Mouse (Mus musculus) heart, embryonic 10.5 days (tissue): Measurements from ENCODE around the gene Rpl5. TPM values are rescaled to one million over a fixed set of nuclear protein-coding genes. Genes with fewer than 3 reads are reported as not detected.
"Not testable (repeated sequence)": the region's sequence is repeated elsewhere in the genome, so short reads cannot be mapped to it uniquely, and the experiment has no call there.

Experiments used
- DNase-seq: peaks from one replicate; pipeline ENCODE4 v3.0.0-alpha.2; 2017; ENCODE audit warnings: low spot score
- H3K27ac ChIP-seq: fragments of 300-500 bp; sonication (generic); 2 replicates; pipeline ENCODE4 v1.5.1; 2016; ENCODE audit warnings: mild to moderate bottlenecking
- H3K27me3 ChIP-seq: fragments of 300-500 bp; sonication (generic); 2 replicates; pipeline ENCODE4 v1.6.1; 2016; ENCODE audit warnings: mild to moderate bottlenecking; ENCODE audit not compliant: poor library complexity, insufficient read depth, severe bottlenecking
- H3K36me3 ChIP-seq: fragments of 300-500 bp; sonication (generic); 2 replicates; pipeline ENCODE4 v1.6.1; 2016; ENCODE audit warnings: mild to moderate bottlenecking, moderate library complexity
- H3K4me1 ChIP-seq: fragments of 300-500 bp; sonication (generic); 2 replicates; pipeline ENCODE4 v1.6.1; 2016; ENCODE audit warnings: mild to moderate bottlenecking
- H3K4me3 ChIP-seq: fragments of 300-500 bp; sonication (generic); 2 replicates; pipeline ENCODE4 v1.5.1; 2016; ENCODE audit warnings: mild to moderate bottlenecking, moderate library complexity
- H3K9me3 ChIP-seq: fragments of 300-500 bp; sonication (generic); 2 replicates; pipeline ENCODE4 v1.6.1; 2016; ENCODE audit warnings: mild to moderate bottlenecking, moderate library complexity
- WGBS: fragments of 180-500 bp; shearing (Covaris S2); methylation state at CpG from one replicate; pipeline ENCODE4 v1.1.7; 2016; 5-methylcytosine and 5-hydroxymethylcytosine counted together
- polyA plus RNA-seq: library from polyadenylated mRNA; unstranded; fragments of >200 nt; fragmentation: Nextera tagmentation; extraction: Ambion mirVana; gene quantifications from 2 replicates; pipeline ENCODE4 v1.2.1, GENCODE M21; 2016

Gene Rpl5
- polyA plus RNA-seq, 1 experiment from 2014 or later: 78.8 TPM

DNA sequence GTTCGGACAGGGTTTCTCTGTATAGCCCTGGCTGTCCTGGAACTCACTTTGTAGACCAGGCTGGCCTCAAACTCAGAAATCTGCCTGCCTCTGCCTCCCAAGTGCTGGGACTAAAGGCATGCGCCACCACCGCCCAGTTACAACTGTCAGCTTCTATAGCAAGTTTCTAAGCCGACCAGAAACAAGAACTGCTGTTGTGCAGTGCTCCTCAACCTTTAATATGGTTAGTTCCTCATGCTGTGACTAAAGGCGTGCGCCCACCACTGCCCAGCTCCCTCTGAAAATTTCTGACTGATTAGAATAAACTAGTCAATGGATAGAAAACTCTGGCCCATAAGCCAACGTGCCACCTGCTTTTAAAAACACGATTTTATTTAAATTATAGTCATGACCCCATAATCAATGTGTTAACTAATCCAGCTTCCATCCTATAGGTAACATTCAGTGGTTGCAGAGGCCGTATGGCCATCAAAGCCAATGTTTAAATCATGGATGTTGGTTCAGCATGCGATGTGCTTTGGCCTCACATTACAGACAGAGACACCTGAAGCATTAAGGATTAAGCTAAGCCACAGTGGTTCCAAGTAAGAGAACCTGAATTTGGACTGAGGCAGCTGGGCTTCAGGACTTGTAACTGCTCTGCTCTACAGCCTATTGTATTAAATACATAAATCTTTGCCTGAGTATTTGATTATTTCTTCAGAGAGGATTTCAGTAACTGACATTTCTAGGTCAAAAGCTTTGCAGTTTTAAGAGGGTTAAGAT is 36.5 kb downstream of the Rpl5 start:
- Histone ChIP-seq H3K27me3 (no peaks in the 10 kb centered on the region), H3K36me3 (no peaks in the 10 kb centered on the region), H3K27ac (no peak overlapping the region), H3K4me1 (peaks cover 9% of the 10 kb centered on the region; the same call in 1 of the 2 replicates), H3K4me3 (no peak overlapping the region), H3K9me3 (no peaks in the 10 kb centered on the region)
- DNase-seq: no peak
- WGBS: 87% methylated on average over 10 of the region's 10 CpGs

DNA sequence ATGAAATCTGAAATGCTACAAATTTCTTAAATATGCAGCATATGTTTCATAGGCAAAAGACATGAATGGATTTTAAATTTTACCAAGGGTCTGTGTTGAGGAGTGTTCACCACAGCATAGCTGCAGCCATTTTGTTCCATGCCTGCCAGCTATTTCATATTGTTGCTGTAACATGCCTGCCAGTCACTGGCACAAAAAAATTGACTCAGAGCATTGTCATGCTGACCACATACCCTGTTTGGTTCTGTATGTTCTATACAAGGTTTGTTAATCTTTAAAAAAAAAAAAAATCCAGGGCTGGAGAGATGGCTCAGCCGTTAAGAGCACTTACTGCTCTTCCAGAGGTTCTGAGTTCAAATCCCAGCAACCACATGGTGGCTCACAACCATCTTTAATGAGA is 38.2 kb downstream of the Rpl5 start:
- 88% methylated on average over 1 of the region's 1 CpGs for WGBS
- H3K4me1 ChIP-seq, H3K4me3 ChIP-seq, H3K9me3 ChIP-seq, H3K27ac ChIP-seq, H3K27me3 ChIP-seq, DNase-seq, H3K36me3 ChIP-seq: not testable (repeated sequence)

DNA sequence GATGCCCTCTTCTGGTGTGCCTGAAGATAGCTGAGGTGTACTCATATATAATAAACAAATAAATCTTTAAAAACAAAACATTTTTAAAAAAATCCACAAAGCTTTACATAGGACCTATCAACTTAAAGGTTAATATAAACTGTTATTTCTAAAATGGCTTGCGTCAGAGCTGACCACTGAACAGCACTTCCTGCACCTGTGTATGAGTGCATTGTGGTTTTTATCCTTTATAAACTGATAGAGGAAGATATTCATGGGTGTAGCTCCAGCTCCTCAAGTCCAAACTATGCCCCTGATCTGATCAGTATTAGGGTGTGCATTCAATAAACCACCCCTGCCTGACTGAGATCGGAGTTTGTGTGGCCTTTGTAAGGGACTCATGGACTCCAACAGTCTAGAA is 38.6 kb downstream of the Rpl5 start:
- Histone ChIP-seq H3K36me3 (no peaks in the 10 kb centered on the region), H3K27ac (no peak overlapping the region), H3K9me3 (no peaks in the 10 kb centered on the region), H3K4me1 (0 out of 2 replicates have a peak, but pooled peaks cover 6% of the 10 kb centered on the region), H3K27me3 (no peaks in the 10 kb centered on the region), H3K4me3 (no peak overlapping the region)
- no peak for DNase-seq
- 91% methylated on average over 2 of the region's 2 CpGs for WGBS

DNA sequence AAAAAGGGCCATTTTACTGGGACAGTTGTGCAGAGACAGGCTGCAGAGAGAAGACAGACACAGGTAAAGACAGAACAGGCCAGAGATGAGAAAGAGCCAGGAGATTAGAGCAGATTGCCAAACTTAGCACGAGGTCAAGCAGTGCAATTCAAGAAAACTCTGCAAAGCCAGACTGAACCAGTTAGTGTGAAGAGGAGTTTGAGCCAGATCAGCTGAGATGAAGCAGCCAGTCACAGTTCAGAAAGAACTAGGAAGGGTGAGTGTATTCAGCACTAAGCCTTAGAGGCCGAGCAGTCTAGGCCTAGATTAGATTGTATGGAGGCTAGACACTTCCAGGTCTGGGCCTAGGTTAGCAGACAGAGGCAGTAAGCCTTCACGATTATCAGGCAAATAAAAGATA is 39.4 kb downstream of the Rpl5 start:
- H3K4me3 ChIP-seq: no peak overlapping the region
- 54% methylated on average over 3 of the region's 3 CpGs for WGBS
- no peaks in the 10 kb centered on the region for H3K27me3 ChIP-seq
- 0 out of 2 replicates have a peak, but pooled peaks cover 6% of the 10 kb centered on the region for H3K4me1 ChIP-seq
- H3K36me3 ChIP-seq: no peaks in the 10 kb centered on the region
- H3K27ac ChIP-seq: no peak overlapping the region
- DNase-seq: no peak
- H3K9me3 ChIP-seq: no peaks in the 10 kb centered on the region

DNA sequence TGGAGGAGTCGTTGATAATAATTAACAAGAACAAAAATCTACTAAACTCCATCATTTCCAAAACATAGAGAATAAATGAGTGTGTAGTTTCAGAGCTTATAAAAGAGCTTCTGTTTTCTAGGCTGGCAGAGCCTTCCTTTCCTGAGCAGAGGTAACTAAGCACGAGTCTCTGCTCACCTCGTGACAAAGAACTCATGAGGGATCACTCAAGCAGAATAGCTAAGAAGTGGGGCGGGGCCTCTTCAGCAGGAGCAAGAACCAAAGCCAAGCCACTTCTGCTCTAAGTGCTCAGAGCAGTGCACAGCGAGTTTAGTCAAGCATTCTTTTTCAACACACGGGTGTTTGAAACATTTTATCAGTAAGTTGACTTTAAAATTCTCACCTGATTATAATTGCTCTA is 40.9 kb downstream of the Rpl5 start:
- Histone ChIP-seq H3K4me1 (0 out of 2 replicates have a peak, but pooled peaks cover 6% of the 10 kb centered on the region), H3K9me3 (no peaks in the 10 kb centered on the region), H3K27ac (no peak overlapping the region), H3K27me3 (no peaks in the 10 kb centered on the region), H3K36me3 (no peaks in the 10 kb centered on the region), H3K4me3 (no peak overlapping the region)
- 56% methylated on average over 6 of the region's 6 CpGs for WGBS
- DNase-seq: no peak

DNA sequence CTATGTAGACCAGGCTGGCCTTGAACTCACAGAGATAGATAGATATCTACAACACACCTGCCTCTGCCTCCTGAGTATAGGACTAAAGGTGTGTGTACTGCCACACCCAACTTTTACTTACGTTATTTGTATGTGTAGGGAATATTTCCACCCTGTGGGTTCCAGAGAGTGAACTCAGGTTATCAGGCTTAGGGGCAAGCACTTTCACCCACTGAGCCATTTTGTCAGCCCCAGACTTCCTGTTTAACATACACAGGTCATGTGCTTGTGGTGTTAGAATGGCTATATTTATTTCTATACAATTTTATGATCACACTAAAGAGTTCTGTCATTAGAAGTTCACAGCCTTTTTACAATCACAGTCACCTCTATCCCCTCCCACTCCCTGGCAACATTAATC is 42.6 kb downstream of the Rpl5 start:
- 75% methylated on average over 1 of the region's 1 CpGs for WGBS
- no peak for DNase-seq
- Histone ChIP-seq H3K4me3 (no peak overlapping the region), H3K4me1 (0 out of 2 replicates have a peak, but pooled peaks cover 6% of the 10 kb centered on the region), H3K9me3 (no peaks in the 10 kb centered on the region), H3K36me3 (no peaks in the 10 kb centered on the region), H3K27me3 (no peaks in the 10 kb centered on the region), H3K27ac (no peak overlapping the region)

DNA sequence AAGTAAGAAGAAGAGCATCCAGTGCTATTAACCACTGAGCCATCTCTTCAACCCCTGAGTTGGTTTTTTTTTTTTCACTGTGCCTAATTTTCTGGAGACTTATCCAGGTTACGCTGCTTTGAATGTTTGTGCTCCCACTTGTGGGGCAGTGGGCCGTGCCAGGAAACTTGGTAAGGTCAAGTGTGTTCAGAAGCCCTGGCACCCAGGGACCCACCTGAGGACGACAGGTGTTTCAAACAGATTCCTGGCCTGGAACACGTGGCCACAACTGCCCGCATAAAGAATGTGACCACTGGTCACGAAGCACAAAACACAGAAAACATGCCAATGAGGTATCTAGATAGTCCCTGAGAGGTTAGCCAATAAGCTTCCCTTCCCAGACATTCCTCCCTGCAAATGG is 43.2 kb downstream of the Rpl5 start:
- 86% methylated on average over 6 of the region's 6 CpGs for WGBS
- no peaks in the 10 kb centered on the region for H3K9me3 ChIP-seq
- no peak overlapping the region for H3K4me3 ChIP-seq
- DNase-seq: no peak
- no peak overlapping the region for H3K27ac ChIP-seq
- H3K27me3 ChIP-seq: no peaks in the 10 kb centered on the region
- no peaks in the 10 kb centered on the region for H3K36me3 ChIP-seq
- 0 out of 2 replicates have a peak, but pooled peaks cover 6% of the 10 kb centered on the region for H3K4me1 ChIP-seq

DNA sequence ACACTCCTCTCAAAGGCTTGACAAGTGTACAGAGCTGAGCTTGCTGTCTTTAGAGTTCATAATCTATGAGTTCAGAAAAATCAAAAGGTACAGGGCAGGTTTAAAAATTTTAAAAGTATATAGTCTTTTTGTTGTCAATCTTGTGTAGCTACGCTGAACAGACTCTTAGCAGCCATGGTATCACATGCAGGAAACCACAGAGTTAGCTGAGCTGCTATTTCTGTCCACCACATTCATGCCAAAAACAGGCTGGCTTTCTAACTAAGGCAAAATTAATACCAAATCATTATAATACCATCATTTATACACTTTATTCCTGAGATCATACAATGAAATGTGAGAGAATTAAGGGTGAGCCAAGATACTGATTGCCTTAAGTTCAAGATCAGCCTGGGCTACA is 46.2 kb downstream of the Rpl5 start:
- no peaks in the 10 kb centered on the region for H3K36me3 ChIP-seq
- H3K4me1 ChIP-seq: no peaks in the 10 kb centered on the region
- no peaks in the 10 kb centered on the region for H3K27me3 ChIP-seq
- no peak overlapping the region for H3K27ac ChIP-seq
- DNase-seq: no peak
- no peaks in the 10 kb centered on the region for H3K9me3 ChIP-seq
- WGBS: 89% methylated on average over 1 of the region's 1 CpGs
- H3K4me3 ChIP-seq: no peak overlapping the region

DNA sequence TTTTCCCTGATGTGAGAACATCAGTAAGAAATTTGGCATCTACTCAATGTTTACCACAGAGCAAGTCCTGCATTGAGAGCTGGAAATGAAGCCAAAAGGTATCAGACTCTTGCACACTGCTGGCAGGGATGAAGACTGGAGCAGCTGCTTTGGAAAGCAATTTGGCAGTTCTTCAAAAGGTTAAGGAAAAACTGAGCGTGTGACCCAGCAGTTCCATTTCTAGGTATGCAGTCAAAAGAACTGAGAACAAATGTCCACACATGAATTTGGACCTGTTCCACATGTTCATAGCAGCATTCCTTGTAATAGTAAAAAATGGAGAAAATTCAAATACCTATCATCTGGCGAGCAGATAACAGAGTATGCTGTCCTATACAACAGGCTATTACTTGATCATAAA is 47.2 kb downstream of the Rpl5 start:
- no peak for DNase-seq
- Histone ChIP-seq H3K4me3 (no peak overlapping the region), H3K9me3 (no peaks in the 10 kb centered on the region), H3K36me3 (no peaks in the 10 kb centered on the region), H3K27me3 (no peaks in the 10 kb centered on the region), H3K27ac (no peak overlapping the region), H3K4me1 (no peaks in the 10 kb centered on the region)
- 80% methylated on average over 2 of the region's 2 CpGs for WGBS

DNA sequence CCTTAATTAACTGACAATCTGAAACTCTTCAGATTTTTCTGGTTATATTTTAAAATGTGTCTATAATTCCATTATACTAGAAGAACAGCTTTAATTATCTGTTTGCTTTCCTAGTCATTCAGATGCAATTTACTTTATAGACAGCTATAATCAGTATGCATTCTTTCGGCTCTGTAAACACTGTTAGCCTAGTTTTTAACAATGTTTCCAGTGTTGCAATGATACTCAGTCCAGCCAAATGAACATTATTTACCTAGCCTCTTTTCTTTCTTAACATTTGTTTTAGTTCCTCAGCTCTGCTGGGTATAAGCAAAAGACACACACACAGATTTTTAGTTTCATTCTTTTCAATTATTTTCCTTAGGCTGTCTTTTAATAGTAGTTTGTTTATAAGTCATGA is 48.6 kb downstream of the Rpl5 start:
- Histone ChIP-seq H3K36me3 (no peaks in the 10 kb centered on the region), H3K27me3 (no peaks in the 10 kb centered on the region), H3K27ac (no peak overlapping the region), H3K4me3 (no peak overlapping the region), H3K9me3 (no peaks in the 10 kb centered on the region), H3K4me1 (no peaks in the 10 kb centered on the region)
- 93% methylated on average over 1 of the region's 1 CpGs for WGBS
- DNase-seq: no peak

DNA sequence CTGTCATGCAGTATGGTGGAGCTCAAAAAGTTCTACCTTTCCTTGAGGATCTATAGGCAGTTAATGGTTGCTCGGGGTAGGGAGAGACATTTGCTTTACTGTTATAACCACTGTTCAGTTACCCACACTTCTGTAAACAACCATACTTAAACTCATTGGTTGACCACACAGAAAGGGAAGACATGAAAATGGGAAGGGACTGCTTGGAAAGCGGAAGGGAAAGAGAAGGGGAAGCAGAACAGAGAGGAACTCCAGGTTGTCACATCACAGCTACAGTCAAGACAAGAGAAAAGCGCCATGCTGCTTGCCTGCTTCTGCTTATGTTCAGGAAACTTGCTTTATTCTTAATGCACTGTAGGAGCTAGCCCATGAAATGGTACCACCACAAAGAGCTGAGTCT is 49.3 kb downstream of the Rpl5 start:
- Histone ChIP-seq H3K27ac (no peak overlapping the region), H3K4me1 (no peaks in the 10 kb centered on the region), H3K36me3 (no peaks in the 10 kb centered on the region), H3K27me3 (no peaks in the 10 kb centered on the region), H3K9me3 (no peaks in the 10 kb centered on the region), H3K4me3 (no peak overlapping the region)
- 83% methylated on average over 3 of the region's 3 CpGs for WGBS
- peak; percentile 41 for DNase-seq

DNA sequence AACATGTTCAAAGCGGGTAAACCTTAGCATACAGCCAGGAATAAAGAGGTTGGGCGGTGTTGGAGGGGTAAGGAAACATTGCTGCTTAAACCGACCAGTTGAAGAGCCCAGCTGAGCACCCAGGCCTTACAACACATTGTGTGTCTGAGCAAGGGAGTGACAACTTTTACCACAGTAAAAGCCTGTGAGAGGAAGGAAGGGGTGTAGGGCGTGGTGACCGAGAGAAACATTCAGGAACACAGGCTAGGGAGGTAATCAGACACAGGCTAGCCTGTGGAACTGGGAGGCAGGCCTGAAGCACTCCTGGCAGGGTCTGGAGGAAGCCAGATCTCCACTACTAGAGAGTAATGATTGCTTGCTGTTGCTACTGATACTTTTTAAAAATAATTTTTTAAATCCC is 50.3 kb downstream of the Rpl5 start:
- H3K9me3 ChIP-seq: no peaks in the 10 kb centered on the region
- no peaks in the 10 kb centered on the region for H3K36me3 ChIP-seq
- H3K4me3 ChIP-seq: no peak overlapping the region
- no peaks in the 10 kb centered on the region for H3K4me1 ChIP-seq
- H3K27me3 ChIP-seq: no peaks in the 10 kb centered on the region
- no peak for DNase-seq
- WGBS: 71% methylated on average over 5 of the region's 5 CpGs
- H3K27ac ChIP-seq: no peak overlapping the region
